Mouse (Mus musculus) bone marrow, adult 2 months (tissue): ENCODE data around the gene Kcnk16. TPM values are rescaled to one million over a fixed set of nuclear protein-coding genes. Genes with fewer than 3 reads are reported as not detected.

ENCODE experiments used
- H3K27ac ChIP-seq: fragments of 200-500 bp; 2 replicates; pipeline ENCODE4 v1.5.1; 2012; ENCODE audit warnings: low read depth, mild to moderate bottlenecking, control low read depth, inconsistent platforms, low read length; ENCODE audit not compliant: control insufficient read depth, poor library complexity, insufficient read depth
- H3K4me1 ChIP-seq: fragments of 200-500 bp; 2 replicates; pipeline ENCODE4 v1.6.1; 2011; ENCODE audit warnings: low read length; ENCODE audit not compliant: control insufficient read depth, insufficient read depth
- H3K4me3 ChIP-seq: fragments of 200-500 bp; replicated peaks from 2 replicates; pipeline ENCODE3; 2011; ENCODE audit warnings: mild to moderate bottlenecking, low read depth, low read length, control low read depth; ENCODE audit not compliant: control insufficient read depth
- CTCF ChIP-seq: fragments of 200-500 bp; IDR thresholded peaks from 2 replicates; pipeline ENCODE4 v1.5.1; 2011; ENCODE audit warnings: low read length, control low read depth; ENCODE audit not compliant: control insufficient read depth, insufficient read depth
- POLR2A ChIP-seq: fragments of 200-500 bp; IDR thresholded peaks from 2 replicates; pipeline ENCODE4 v1.6.1; 2011; ENCODE audit warnings: low read depth, mild to moderate bottlenecking, control low read depth, low read length, borderline replicate concordance; ENCODE audit not compliant: control insufficient read depth
- WGBS: fragments of 180-500 bp; shearing (Covaris S2); methylation state at CpG from one replicate; pipeline ENCODE4 v1.1.7; 2018; 5-methylcytosine and 5-hydroxymethylcytosine counted together
- polyA plus RNA-seq: library from polyadenylated mRNA; stranded (reverse); fragments of >200 nt; gene quantifications from 2 replicates; pipeline ENCODE4 v1.2.4, GENCODE M21; 2011; ENCODE audit warnings: low replicate concordance; ENCODE audit not compliant: missing spikeins, insufficient read depth, insufficient read length

Kcnk16 gene
- polyA plus RNA-seq, 1 experiment = not detected

DNA sequence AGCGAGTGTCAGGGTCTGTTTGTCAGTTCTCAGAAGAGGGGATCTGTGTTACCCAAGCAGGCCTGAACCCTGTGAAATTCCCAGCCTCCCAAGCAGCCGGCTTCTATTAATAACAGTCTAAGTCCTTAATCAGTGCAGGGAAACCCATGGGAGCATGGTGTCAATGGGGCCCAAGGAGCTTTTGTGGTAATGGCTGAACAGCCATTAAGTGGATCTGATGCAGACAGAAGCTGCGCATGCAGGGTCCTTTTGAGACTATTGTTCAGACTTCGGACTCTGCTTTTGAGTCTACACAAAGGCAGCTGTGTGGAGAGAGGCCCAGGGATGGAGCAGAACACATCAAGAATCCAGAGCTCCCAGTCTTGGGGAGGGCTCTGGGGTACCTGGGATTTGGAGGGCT lies 43.5 kb downstream of the Kcnk16 start:
- 83% methylated on average over 4 of the region's 4 CpGs for WGBS

DNA sequence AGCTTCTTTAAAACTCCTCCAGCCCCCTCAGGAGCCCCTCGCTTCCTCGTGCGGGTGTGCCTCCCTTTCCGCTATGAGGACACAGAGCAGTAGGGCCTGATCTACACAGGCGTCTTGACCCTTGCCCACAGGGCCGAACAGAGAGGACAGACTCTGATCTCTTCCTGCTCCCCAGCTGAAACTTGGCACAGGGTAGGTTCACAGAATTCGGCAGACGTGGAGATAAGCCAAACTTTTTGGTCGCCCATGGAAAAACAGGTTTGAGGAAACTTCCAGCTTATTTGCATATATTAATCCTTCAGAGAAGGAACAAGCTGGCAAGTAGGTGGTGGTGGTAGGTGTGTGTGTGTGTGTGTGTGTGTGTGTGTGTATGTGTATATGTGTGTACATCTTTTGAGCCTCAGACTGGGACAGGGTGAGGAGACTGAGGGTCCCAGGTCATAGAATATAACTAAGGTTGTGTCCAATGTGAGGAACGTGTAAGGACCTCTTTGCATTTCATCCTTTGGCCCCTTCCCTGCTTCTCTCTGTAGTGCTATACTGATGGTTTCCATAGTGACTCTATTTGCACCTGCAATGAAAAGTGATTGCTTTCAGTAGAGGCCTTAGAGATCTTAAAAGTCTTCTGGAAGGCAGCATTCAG lies 44.3 kb downstream of the Kcnk16 start:
- WGBS = 61% methylated on average over 10 of the region's 10 CpGs
- TF ChIP-seq CTCF (no peak), POLR2A (no peak)

More for the DNA sequence above, 43.5 kb downstream of the Kcnk16 start:
- Histone ChIP-seq H3K4me1 (no peaks in the 10 kb centered on the region), H3K27ac (no peak overlapping the region), H3K4me3 (no peak overlapping the region)
- TF ChIP-seq CTCF (no peak), POLR2A (no peak)

GRCm38 (mm10) chr14:20224163-20224562 lies 44.8 kb downstream of the Kcnk16 start:
- WGBS = 20% methylated on average over 4 of the region's 4 CpGs
- Histone ChIP-seq H3K27ac (no peak overlapping the region), H3K4me3 (no peak overlapping the region), H3K4me1 (no peaks in the 10 kb centered on the region)
- TF ChIP-seq CTCF (no peak), POLR2A (no peak)

More for the DNA sequence above, 44.3 kb downstream of the Kcnk16 start:
- H3K4me3 ChIP-seq = no peak overlapping the region
- no peak overlapping the region for H3K27ac ChIP-seq
- no peaks in the 10 kb centered on the region for H3K4me1 ChIP-seq

- Histone ChIP-seq H3K4me1 (no peaks in the 10 kb centered on the region), H3K27ac (no peak overlapping the region), H3K4me3 (no peak overlapping the region)
- TF ChIP-seq CTCF (no peak), POLR2A (no peak)
- WGBS = 3% methylated on average over 5 of the region's 5 CpGs
These were observed 45.7 kb downstream of the Kcnk16 start for GRCm38 (mm10) chr14:20223253-20223652.

GRCm38 (mm10) chr14:20221083-20221482 lies 47.9 kb downstream of the Kcnk16 start:
- Histone ChIP-seq H3K27ac (no peak overlapping the region), H3K4me3 (no peak overlapping the region), H3K4me1 (no peaks in the 10 kb centered on the region)
- TF ChIP-seq POLR2A (no peak), CTCF (no peak)
- 87% methylated on average over 7 of the region's 7 CpGs for WGBS

- TF ChIP-seq POLR2A = no peak
- no peak for TF ChIP-seq CTCF
- 69% methylated on average over 1 of the region's 1 CpGs for WGBS
- Histone ChIP-seq H3K27ac (no peak overlapping the region), H3K4me3 (no peak overlapping the region), H3K4me1 (no peaks in the 10 kb centered on the region)
These were observed 49.1 kb downstream of the Kcnk16 start for GRCm38 (mm10) chr14:20219849-20220248.

DNA sequence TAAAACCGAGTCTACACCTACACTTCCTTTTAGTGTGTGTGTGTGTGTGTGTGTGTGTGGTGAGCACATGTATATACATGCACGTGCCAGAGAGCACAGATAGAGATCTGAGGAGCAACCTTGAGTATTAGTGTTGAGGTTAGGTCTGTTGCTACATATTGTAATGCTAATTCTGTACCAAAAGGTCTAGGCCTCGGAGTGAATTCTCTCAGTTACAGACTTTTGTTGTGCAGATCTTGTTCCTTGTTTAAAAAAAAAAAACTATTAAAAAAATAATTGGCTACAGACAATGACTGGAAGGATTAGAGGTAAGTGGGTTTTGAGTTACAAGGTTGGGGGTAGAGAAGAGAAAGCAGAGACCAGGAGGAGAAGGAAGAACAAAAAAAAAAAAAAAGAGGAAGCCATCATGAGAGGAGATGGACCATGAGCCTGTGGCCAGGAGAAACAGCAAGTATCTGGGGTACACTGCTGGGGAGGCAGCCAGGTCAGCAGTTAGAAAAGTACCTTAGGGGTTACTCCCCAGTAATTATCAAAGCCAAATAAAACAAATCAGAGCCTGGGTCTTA lies 51.6 kb downstream of the Kcnk16 start:
- Histone ChIP-seq H3K4me3 (no peak overlapping the region), H3K27ac (no peak overlapping the region), H3K4me1 (no peaks in the 10 kb centered on the region)
- TF ChIP-seq POLR2A (no peak), CTCF (no peak)
- WGBS = 29% methylated on average over 3 of the region's 3 CpGs

DNA sequence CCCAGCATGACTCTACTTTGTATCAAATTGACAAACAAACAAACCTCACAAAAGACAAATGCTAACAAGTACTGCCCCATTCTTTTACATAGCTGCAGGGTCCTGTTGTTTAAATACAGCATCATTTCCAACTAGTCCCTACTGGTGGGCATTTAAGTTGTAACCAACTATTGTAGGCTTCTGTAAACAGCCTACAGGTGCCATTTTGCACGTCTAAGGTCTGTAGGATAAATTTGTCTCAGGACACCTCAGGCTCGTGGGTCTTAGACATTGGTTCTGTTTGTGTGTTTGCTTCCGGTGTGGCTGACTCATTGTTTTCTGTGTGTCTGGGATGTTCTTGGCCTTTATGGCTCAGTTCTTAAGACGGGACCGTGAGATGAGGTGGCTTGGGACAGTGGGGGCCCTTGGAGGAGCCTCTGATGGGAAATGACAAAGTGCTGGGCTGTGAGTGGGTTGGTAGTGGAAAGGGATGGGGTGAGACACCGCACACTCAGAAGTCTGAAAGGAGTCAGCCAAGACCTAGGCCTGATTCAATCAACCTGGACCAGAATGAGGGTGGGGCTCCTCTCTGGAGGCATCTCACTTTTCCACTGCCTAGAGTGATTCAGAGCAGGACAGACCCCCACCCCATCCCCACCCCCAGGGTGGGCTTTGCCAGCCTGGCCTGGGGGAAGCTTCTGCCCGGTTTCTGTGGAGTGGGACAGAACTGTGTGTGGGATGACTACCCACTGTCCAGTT lies 52.3 kb downstream of the Kcnk16 start:
- no peak overlapping the region for H3K27ac ChIP-seq
- WGBS = 76% methylated on average over 7 of the region's 7 CpGs
- no peak overlapping the region for H3K4me3 ChIP-seq
- no peak for TF ChIP-seq POLR2A
- no peak for TF ChIP-seq CTCF
- no peaks in the 10 kb centered on the region for H3K4me1 ChIP-seq
